Mouse (Mus musculus) embryonic facial prominence, embryonic 12.5 days (tissue): ENCODE measurements around the gene Ctnnal1. TPM values are rescaled to one million over a fixed set of nuclear protein-coding genes. Genes with fewer than 3 reads are reported as not detected.

Source experiments
- ATAC-seq: fragments of 200-750 bp; cut with Nextera tagmentation; 2 replicates; pipeline ENCODE4 v1.8.0; 2017; ENCODE audit not compliant: insufficient number of reproducible peaks, insufficient read depth, low FRiP score, low TSS enrichment
- H3K27ac ChIP-seq: fragments of 300-500 bp; sonication (generic); 2 replicates; pipeline ENCODE4 v1.5.1; 2016; ENCODE audit warnings: mild to moderate bottlenecking
- H3K27me3 ChIP-seq: fragments of 300-500 bp; sonication (generic); 2 replicates; pipeline ENCODE4 v1.6.1; 2016; ENCODE audit warnings: mild to moderate bottlenecking, moderate library complexity
- H3K36me3 ChIP-seq: fragments of 300-500 bp; sonication (generic); 2 replicates; pipeline ENCODE4 v1.6.1; 2016; ENCODE audit warnings: mild to moderate bottlenecking
- H3K4me1 ChIP-seq: fragments of 300-500 bp; sonication (generic); 2 replicates; pipeline ENCODE4 v1.6.1; 2016
- H3K4me2 ChIP-seq: fragments of 300-500 bp; sonication (generic); replicated peaks from 2 replicates; pipeline ENCODE4 v1.6.1; 2016; ENCODE audit warnings: mild to moderate bottlenecking, moderate library complexity
- H3K4me3 ChIP-seq: fragments of 300-500 bp; sonication (generic); 2 replicates; pipeline ENCODE4 v1.5.1; 2016; ENCODE audit warnings: mild to moderate bottlenecking
- H3K9ac ChIP-seq: fragments of 300-500 bp; sonication (generic); 2 replicates; pipeline ENCODE4 v1.6.1; 2016; ENCODE audit warnings: mild to moderate bottlenecking, moderate library complexity
- H3K9me3 ChIP-seq: fragments of 300-500 bp; sonication (generic); 2 replicates; pipeline ENCODE4 v1.6.1; 2016; ENCODE audit warnings: mild to moderate bottlenecking, moderate library complexity
- WGBS: fragments of 180-500 bp; shearing (Covaris S2); methylation state at CpG from one replicate; pipeline ENCODE4 v1.1.7; 2016; 5-methylcytosine and 5-hydroxymethylcytosine counted together
- polyA plus RNA-seq: library from polyadenylated mRNA; unstranded; fragments of >200 nt; fragmentation: Nextera tagmentation; extraction: Ambion mirVana; gene quantifications from 2 replicates; pipeline ENCODE4 v1.2.1, GENCODE M21; 2016

Ctnnal1 gene
- polyA plus RNA-seq, 1 experiment from 2014 or later = 30.9 TPM

DNA sequence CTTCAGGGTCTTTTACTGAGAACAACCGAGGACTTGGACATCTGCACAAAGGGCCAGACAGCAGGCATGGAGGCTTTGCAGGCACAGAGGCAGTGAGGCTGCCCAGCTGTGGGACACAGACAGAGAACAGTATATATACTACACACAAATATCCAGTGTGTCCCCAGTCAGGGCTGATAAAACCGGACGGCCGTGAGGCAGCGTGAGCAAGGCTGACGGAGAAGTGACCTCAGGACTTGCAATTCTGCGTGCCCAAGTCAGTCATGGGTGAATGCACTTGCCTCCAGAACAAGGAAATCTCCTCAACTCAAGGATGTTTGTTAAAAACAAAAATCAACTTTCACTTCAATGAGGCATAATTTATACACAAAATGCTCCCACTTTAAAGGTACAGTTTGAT lies 33.0 kb downstream of the Ctnnal1 start:
- Histone ChIP-seq H3K4me2 (no peak overlapping the region), H3K9me3 (no peaks in the 10 kb centered on the region)
- 80% methylated on average over 7 of the region's 7 CpGs for WGBS

GRCm38 (mm10) chr4:56831013-56831609 lies 33.9 kb downstream of the Ctnnal1 start:
- no peaks in the 10 kb centered on the region for H3K27me3 ChIP-seq
- no peak overlapping the region for H3K4me3 ChIP-seq
- no peak overlapping the region for H3K4me2 ChIP-seq
- no peak overlapping the region for H3K27ac ChIP-seq
- ATAC-seq = no peak
- H3K9me3 ChIP-seq = no peaks in the 10 kb centered on the region
- H3K9ac ChIP-seq = no peak overlapping the region
- H3K36me3 ChIP-seq = peaks cover 39% of the 10 kb centered on the region
- WGBS = 61% methylated on average over 13 of the region's 13 CpGs
- no peaks in the 10 kb centered on the region for H3K4me1 ChIP-seq

More for the DNA sequence above, 33.0 kb downstream of the Ctnnal1 start:
- Histone ChIP-seq H3K36me3 (peaks cover 36% of the 10 kb centered on the region), H3K9ac (no peak overlapping the region), H3K4me3 (no peak overlapping the region), H3K4me1 (no peaks in the 10 kb centered on the region), H3K27me3 (no peaks in the 10 kb centered on the region), H3K27ac (no peak overlapping the region)
- no peak for ATAC-seq

DNA sequence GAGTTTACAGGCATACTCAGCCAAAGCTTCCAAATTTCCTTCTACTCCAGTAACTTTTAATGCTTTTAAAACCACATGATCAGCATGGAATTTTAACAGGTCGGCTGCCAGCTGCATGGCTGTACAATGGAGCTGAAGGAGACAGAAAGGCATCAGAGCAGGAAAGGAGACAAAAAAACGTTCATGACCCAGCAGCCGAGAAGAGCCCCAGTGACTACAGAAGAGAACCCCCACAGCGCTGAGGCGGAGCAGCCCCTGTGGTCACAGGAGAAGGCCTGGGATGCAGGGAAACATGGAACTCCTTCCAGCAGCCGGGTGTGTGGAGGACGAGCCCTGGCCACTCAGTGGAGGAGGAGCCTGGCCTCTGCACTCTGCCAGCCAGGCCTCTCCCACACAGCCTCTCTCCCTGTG lies 35.5 kb downstream of the Ctnnal1 start:
- H3K27me3 ChIP-seq = no peaks in the 10 kb centered on the region
- no peak overlapping the region for H3K27ac ChIP-seq
- no peaks in the 10 kb centered on the region for H3K9me3 ChIP-seq
- 74% methylated on average over 7 of the region's 7 CpGs for WGBS
- H3K36me3 ChIP-seq = peaks cover 31% of the 10 kb centered on the region
- no peak overlapping the region for H3K4me3 ChIP-seq
- no peak overlapping the region for H3K9ac ChIP-seq
- ATAC-seq = no peak
- no peak overlapping the region for H3K4me2 ChIP-seq
- no peaks in the 10 kb centered on the region for H3K4me1 ChIP-seq

DNA sequence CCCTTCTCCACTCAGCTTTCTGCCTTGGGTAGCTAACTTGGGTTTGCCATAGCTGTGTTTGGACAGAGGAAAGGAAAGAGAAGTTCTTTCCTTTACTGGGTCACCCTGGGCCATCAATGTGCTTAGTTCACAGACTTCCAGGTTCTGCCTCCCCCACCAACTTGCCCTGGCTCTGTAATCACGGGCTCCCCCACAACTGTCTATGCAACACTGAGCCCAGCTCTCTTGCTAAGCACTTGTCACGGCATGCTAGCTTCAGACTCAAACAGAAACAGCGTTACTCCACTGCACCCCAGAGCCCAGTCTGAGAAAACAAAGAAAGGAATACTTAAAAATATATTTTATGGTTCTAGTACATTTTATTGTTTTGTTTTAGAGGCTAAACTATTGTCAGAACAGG lies 36.1 kb downstream of the Ctnnal1 start:
- Histone ChIP-seq H3K27ac (no peak overlapping the region), H3K4me3 (no peak overlapping the region), H3K36me3 (peaks cover 25% of the 10 kb centered on the region), H3K4me2 (no peak overlapping the region), H3K9ac (no peak overlapping the region), H3K9me3 (no peaks in the 10 kb centered on the region), H3K27me3 (no peaks in the 10 kb centered on the region), H3K4me1 (no peaks in the 10 kb centered on the region)
- ATAC-seq = no peak
- WGBS = 78% methylated on average over 3 of the region's 3 CpGs

- no peak overlapping the region for H3K27ac ChIP-seq
- no peak overlapping the region for H3K9ac ChIP-seq
- H3K4me2 ChIP-seq = no peak overlapping the region
- H3K9me3 ChIP-seq = no peaks in the 10 kb centered on the region
- no peak for ATAC-seq
- H3K4me1 ChIP-seq = no peaks in the 10 kb centered on the region
- no peak overlapping the region for H3K4me3 ChIP-seq
- WGBS = 92% methylated on average over 9 of the region's 9 CpGs
- no peaks in the 10 kb centered on the region for H3K27me3 ChIP-seq
- H3K36me3 ChIP-seq = peaks cover 12% of the 10 kb centered on the region; the same call in 1 of the 2 replicates
Observed at GRCm38 (mm10) chr4:56824231-56824630, 40.8 kb downstream of the Ctnnal1 start.

DNA sequence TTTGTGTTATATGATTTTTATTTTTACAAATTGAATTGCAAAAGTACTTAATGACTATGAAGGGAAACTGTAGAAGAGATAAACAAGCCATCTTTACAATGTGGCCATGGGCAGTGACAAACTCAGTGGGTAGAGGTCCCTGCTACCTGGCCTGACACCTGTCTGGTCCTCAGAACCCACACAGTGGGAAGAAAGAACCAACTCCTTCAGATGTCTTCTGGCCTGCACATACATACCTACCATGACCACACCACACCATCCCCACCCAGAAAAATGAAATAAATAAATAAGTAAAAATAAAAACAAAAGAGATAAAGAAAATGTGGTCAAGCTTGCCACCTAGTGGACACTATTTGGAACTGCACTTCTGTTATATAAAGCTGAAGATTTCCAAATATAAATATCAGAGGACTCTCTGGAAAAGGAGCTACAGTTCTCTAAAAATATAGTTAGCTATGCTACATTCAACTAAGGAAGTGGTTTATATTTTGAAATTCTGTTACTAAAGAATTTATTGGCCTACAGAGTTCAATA lies 44.9 kb downstream of the Ctnnal1 start:
- ATAC-seq = no peak
- no peaks in the 10 kb centered on the region for H3K36me3 ChIP-seq
- no peak overlapping the region for H3K9ac ChIP-seq
- no peak overlapping the region for H3K27ac ChIP-seq
- H3K27me3 ChIP-seq = no peaks in the 10 kb centered on the region
- H3K9me3 ChIP-seq = no peaks in the 10 kb centered on the region
- no peak overlapping the region for H3K4me3 ChIP-seq
- no peak overlapping the region for H3K4me2 ChIP-seq
- no peaks in the 10 kb centered on the region for H3K4me1 ChIP-seq

DNA sequence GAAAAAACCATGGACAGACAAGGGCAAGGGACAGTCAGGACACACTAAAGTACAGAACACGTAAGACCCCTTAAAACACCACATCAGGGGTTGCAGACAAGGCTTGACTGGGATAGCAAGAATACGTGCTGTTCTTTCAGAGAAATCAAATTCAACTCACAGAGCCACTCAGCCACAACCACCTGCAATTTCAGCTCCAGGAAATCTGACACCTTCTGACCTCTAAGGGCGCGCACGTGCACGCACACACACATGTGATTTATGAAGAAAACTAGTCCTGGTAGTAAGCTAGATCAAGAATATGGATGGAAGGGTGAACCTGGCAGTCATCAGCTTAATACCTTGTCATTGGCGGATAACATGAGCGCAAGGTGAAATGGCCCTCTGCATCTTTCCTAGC lies 49.9 kb downstream of the Ctnnal1 start:
- H3K4me2 ChIP-seq = no peak overlapping the region
- no peaks in the 10 kb centered on the region for H3K9me3 ChIP-seq
- H3K27ac ChIP-seq = no peak overlapping the region
- WGBS = 64% methylated on average over 8 of the region's 8 CpGs
- no peaks in the 10 kb centered on the region for H3K36me3 ChIP-seq
- H3K9ac ChIP-seq = no peak overlapping the region
- no peak overlapping the region for H3K4me3 ChIP-seq
- no peaks in the 10 kb centered on the region for H3K4me1 ChIP-seq
- no peaks in the 10 kb centered on the region for H3K27me3 ChIP-seq
- ATAC-seq = no peak

- no peak overlapping the region for H3K9ac ChIP-seq
- no peak overlapping the region for H3K4me3 ChIP-seq
- no peaks in the 10 kb centered on the region for H3K27me3 ChIP-seq
- no peak overlapping the region for H3K27ac ChIP-seq
- H3K36me3 ChIP-seq = peaks cover 7% of the 10 kb centered on the region
- no peaks in the 10 kb centered on the region for H3K4me1 ChIP-seq
- no peak for ATAC-seq
- H3K9me3 ChIP-seq = no peaks in the 10 kb centered on the region
- no peak overlapping the region for H3K4me2 ChIP-seq
- 85% methylated on average over 4 of the region's 4 CpGs for WGBS
Observed at GRCm38 (mm10) chr4:56812096-56812495, 52.9 kb downstream of the Ctnnal1 start.

DNA sequence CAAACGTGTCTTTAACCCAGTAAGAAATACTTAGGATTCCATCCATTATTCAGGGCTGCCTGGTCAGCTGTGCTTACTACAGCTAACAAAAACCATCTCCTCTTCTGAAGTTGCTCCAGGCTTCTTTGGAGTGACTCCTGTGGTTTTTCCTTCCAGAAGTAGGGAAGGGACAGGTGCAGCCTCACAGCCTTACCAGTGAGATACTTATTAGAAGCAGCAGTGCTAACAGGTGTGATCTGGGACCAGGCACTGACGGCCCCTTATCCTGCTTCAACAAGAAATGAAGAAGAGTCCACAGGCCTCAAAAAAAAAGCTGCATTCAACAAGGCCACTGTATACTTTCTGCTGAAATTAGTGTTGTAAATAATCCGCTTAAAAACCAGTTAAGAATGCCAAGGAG lies 53.3 kb downstream of the Ctnnal1 start:
- H3K4me3 ChIP-seq = no peak overlapping the region
- peaks cover 11% of the 10 kb centered on the region for H3K36me3 ChIP-seq
- no peak for ATAC-seq
- H3K27me3 ChIP-seq = no peaks in the 10 kb centered on the region
- no peaks in the 10 kb centered on the region for H3K4me1 ChIP-seq
- no peak overlapping the region for H3K27ac ChIP-seq
- no peaks in the 10 kb centered on the region for H3K9me3 ChIP-seq
- 71% methylated on average over 3 of the region's 3 CpGs for WGBS
- no peak overlapping the region for H3K9ac ChIP-seq
- no peak overlapping the region for H3K4me2 ChIP-seq

DNA sequence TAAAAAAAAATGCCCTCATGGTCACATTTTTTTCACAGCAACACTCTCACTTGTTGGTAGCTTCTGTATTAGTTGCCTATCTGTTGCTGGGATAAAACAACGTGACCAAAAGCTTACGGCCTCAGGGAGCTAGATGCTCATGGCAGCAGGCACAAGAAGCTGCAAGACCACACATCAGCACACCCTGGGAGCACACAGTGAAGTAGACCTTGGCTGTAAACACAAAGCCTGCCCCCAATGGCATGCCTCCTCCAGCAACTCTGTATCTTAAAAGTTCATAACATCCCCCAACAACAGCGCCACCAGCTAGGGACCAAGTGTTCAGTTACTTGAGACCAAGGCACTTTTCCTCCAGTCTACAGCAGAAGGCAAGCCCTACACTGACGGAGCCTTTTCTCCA lies 55.9 kb downstream of the Ctnnal1 start:
- H3K9me3 ChIP-seq = no peaks in the 10 kb centered on the region
- 69% methylated on average over 4 of the region's 4 CpGs for WGBS
- no peak overlapping the region for H3K9ac ChIP-seq
- H3K27me3 ChIP-seq = no peaks in the 10 kb centered on the region
- no peak overlapping the region for H3K4me2 ChIP-seq
- H3K4me3 ChIP-seq = no peak overlapping the region
- H3K4me1 ChIP-seq = no peaks in the 10 kb centered on the region
- peaks cover 24% of the 10 kb centered on the region for H3K36me3 ChIP-seq
- H3K27ac ChIP-seq = no peak overlapping the region
- no peak for ATAC-seq

DNA sequence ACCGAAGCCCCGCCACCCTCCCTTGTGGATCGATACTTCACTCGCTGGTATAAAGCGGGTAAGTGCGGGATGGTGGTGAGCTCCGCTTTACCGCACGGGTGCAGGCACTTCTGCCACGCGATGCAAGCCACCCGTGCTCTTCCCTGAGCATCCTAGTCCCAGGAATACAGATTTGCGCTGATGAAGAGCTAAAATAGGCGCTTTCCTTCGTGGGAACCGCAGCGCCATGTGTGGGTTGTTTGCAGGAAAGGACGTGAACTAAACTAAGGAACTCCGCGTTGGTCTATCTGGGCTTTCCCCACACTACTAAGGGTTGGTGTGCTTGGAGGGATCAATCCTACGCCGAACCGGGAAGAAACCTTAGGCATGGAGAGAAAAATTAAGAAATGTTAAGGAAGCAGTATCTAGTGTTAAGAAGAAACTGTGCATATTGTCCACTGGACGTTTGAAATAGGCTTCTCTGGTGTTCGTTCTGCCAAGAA lies 62.3 kb downstream of the Ctnnal1 start:
- WGBS = 1% methylated on average over 25 of the region's 25 CpGs

DNA sequence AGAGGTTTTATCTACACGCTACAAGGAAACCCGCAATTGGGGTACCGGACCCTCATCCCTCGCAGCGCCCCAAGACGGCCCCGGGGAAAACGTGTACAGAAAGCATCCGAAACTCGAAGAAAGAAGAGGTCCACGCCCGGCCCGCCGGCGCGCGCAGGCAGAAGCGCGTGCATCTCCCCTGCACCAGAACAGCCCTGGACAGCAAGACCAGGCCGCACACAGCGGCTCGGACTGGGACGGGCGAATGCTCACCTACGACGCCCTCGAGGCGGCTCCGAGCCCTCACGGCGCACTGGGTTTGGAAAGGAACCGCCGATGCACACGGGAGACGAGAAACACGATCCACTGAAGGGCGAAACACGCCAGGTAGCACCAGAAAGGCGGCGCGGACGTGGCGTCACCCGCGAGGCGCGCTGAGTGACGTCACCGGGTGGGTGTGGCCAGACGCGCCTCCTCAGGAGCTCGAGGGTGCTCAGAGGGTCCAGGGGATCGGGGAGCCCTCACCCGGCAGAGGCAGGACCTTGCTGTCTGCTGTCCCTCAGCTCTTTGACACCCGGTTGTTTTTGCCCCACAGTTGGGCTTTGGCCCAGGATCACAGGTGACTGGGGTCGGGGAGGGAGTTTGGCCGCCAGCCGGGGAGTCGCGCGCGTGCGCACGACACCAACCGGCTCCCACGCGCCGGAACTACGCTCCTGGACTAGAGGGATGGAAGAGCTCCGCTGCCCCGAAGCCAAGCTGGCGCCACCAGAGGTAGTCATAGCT lies 62.9 kb downstream of the Ctnnal1 start, which contains the start of the genes Elp1 and Fam206a:
Gene Elp1, minus strand, starts transcription at position 425 of the 762 bp plus-strand sequence.
Gene Fam206a, plus strand, starts transcription at position 439 of the 762 bp plus-strand sequence.
- H3K27me3 ChIP-seq = no peaks in the 10 kb centered on the region
- H3K4me1 ChIP-seq = peaks cover 16% of the 10 kb centered on the region
- H3K27ac ChIP-seq = peak within 1 kb of the TSS; percentile 85
- H3K36me3 ChIP-seq = peaks cover 42% of the 10 kb centered on the region
- H3K4me3 ChIP-seq = peak within 1 kb of the TSS; percentile 97
- H3K4me2 ChIP-seq = peak within 1 kb of the TSS; percentile 69
- no peaks in the 10 kb centered on the region for H3K9me3 ChIP-seq
- WGBS = under 1% methylated on average over 72 of the region's 72 CpGs
- ATAC-seq = peak; percentile 95
- H3K9ac ChIP-seq = peak within 1 kb of the TSS; percentile 92

More for the DNA sequence above, 62.3 kb downstream of the Ctnnal1 start:
- Histone ChIP-seq H3K9ac (peak overlapping the region; percentile 92), H3K4me1 (peaks cover 16% of the 10 kb centered on the region), H3K9me3 (no peaks in the 10 kb centered on the region), H3K27ac (peak overlapping the region; percentile 85; the same call in 1 of the 2 replicates), H3K4me2 (peak overlapping the region; percentile 69), H3K36me3 (peaks cover 43% of the 10 kb centered on the region), H3K27me3 (no peaks in the 10 kb centered on the region), H3K4me3 (peak overlapping the region; percentile 97)
- ATAC-seq = no peak; the same call in 1 of the 2 replicates
